Mouse (Mus musculus) T-helper 1 cell (primary cell): ENCODE measurements around the gene B4galnt3.
"Not testable (repeated sequence)": the region's sequence is repeated elsewhere in the genome, so short reads cannot be mapped to it uniquely, and the experiment has no call there.

Experiments
- in situ Hi-C: fragments of 300-600 bp; cut with MboI, MseI; formaldehyde crosslinking; loops from one replicate; pipeline ENCODE4 v1.15.1; 2025; ENCODE audit warnings: high pct_unique_total_duplicates

B4galnt3 gene

DNA sequence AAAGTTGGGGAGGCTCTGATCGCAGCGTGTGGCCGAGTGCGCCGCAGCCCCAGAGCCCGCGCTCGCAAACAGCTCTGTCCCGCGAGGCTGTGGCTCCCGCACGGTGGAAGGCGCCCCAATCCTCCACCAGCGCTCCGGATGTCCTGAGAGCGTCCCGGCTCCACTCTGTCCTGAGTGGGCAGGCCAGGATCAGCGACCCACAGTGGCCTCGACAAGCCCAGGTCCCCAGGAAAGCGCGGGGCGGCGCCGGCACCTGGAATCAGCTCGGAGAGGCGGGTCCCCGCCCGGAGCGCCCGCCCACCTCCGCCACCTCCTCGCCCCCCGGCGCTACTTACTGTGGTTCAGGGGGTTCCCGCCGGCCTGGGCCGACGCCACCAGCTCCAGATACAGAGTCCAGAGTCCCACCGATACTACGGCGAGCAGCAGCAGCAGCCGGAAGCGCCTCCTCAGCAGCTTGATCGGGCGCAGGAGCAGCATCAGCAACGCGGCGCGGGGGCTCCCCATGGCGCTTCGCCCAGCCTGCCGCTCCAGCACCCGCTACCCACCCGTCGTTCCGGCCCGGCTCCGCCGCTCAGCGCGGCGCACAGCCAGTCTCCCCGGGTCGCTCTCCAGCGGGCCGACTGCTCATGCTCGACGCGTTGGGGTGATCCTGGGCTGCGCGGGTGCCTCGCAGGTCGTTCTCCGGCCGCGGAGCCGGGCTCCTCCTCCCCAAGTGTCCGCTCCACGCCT is at the start of gene B4galnt3, which contains the start of gene D330020A13Rik:
Gene B4galnt3 (minus strand): TSS at position 504 of the 729 bp plus-strand sequence.
Gene D330020A13Rik (plus strand): TSS at position 309 of the 729 bp plus-strand sequence.
- in situ Hi-C loops = no loop called here

GRCm38 (mm10) chr6:120343992-120344391 is 49.6 kb upstream of the B4galnt3 start:
- in situ Hi-C loops = loop anchor here (10.0 kb wide), 1 partner anchor 1379 kb away; no protein-coding TSS in a partner anchor

GRCm38 (mm10) chr6:120332351-120332750 is 38.0 kb upstream of the B4galnt3 start:
- in situ Hi-C loops = no loop called here

DNA sequence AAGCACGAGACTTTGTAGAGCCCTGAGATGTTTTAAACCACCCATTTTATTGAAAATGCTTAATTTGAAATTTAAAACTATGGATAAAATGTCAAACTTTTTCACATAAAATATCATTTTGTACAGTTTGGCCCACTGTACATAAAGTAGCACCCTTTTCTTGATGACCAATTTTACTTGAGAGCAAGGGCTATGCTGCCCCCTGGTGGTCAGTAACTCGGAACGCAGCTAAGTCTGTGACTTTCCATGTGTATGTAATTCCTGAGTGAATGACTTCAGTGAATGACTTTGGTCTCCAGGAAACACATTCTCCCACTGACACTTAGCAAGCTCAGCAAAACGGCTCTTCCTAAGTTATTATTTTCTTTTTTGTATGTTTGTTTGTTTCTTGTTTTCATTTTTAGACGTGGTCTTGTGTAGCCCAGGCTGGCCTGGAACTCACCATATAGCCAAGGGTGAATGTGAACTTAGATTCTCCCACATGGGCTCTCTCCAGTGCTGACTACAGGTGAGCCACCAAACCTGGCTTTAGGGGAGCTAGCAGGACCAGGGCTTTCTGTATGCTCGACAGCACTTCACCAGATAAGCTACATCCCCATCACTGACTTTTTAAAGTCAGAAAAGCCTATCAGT is 30.1 kb upstream of the B4galnt3 start:
- in situ Hi-C loops = no loop called here

DNA sequence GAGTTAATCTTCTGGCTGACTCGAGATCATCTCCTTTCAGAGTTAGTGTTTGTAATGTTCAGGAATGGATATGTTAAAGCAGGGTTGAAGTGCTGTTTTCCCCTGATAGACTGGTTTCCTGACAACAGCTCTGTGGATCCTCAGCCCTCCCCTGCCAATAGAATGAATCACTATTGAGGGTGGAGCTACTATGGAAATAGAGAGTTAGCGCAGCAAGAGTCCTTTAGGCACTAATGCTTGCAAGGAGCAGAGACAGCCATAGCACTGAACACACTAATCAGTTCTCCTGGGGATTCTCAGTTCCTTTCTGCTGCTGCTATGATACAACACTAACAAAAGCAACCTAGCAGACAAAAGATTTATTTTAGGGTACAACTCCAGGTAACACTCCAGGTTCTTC is 26.0 kb upstream of the B4galnt3 start:
- in situ Hi-C loops = no loop called here

DNA sequence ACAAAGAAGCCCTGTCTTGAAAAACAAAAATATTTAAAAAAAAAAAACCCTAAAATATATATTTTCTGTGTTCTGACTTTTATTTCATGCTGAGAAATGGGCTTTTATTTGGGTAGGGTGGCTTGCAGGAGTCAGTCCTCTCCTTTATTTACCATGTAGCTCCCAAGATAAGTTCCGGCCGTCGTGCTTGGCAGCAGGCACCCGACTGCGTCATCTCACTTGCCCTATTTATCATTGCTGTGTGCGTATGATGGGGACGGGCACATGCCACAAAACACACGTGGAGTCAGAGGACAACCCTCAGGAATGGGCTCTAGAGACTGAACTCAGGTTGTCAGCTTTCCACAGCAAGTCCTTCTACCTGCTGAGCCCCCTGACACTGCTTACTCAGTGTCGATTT is 24.8 kb upstream of the B4galnt3 start:
- in situ Hi-C loops = no loop called here

DNA sequence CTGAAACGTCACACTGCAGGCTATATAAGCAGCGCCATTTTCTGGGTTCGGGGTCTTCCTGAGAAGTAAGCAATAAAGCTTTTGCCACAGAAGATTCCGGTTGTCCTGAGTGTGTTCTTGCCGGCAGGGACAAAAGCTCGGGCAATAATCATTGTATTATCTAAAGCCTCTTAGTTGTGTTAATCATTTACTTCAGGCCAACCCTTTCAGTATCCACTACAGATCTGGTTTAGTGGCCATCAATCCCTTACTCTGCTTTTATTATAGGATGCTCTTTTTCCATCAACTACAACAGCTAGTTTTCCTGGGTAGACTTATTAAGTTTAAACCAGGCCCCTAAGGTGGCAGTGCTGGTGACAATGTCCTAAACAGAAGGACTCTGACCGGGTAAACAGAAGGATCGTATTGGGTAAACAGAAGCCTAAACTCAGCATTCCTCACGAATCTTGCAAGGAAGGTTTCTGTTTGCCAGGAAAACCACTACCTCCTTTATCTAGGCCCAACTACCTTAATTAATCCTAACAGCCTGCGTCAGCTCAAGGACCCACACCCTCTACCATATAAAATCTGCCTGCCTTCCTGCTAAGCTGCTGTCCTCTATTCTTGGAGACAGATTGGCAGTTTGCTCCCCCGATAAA is 24.1 kb upstream of the B4galnt3 start:
- in situ Hi-C loops = no loop called here

GRCm38 (mm10) chr6:120312443-120312842 is 18.1 kb upstream of the B4galnt3 start:
- in situ Hi-C loops = no loop called here

DNA sequence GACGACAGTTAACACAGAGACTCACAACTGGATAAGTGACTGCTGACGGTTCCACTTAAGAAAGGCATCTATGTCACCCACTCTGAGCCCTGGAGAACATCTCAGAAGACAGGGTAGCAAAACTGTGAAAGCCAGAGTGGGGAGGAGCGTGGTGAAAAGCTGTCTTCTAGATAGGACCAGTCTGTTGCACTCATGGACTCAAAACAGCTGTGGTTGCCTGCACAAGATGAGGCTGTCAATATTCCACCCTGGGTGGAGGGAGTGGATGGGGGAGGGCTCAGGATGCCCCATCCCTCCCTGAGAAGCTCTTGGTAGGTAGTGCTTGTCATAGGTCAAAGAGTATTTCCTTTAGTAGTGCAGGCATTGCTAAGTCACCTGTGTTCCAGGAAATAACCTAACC is 15.4 kb upstream of the B4galnt3 start:
- in situ Hi-C loops = no loop called here

DNA sequence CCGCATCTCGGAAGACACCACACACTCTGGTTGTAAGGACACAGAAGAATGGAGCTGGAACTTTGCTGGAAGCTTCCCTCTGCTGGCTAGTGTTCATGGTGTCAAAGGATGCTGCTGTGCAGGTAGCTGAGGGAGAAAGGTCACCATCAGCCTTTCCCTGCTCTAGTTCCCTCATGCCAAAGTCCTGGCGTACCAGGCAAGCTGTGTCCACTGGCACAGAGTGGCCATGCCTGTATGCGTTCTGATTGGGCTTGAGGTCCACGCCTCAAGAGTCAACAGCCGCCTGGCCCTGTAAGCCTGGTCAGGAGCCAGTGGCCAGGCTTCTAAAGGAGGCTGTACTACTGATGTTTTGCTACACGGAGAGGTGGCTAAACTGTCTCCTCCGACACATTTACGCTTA is 15.0 kb upstream of the B4galnt3 start:
- in situ Hi-C loops = no loop called here

GRCm38 (mm10) chr6:120306859-120307594 is 12.7 kb upstream of the B4galnt3 start:
- in situ Hi-C loops = no loop called here

DNA sequence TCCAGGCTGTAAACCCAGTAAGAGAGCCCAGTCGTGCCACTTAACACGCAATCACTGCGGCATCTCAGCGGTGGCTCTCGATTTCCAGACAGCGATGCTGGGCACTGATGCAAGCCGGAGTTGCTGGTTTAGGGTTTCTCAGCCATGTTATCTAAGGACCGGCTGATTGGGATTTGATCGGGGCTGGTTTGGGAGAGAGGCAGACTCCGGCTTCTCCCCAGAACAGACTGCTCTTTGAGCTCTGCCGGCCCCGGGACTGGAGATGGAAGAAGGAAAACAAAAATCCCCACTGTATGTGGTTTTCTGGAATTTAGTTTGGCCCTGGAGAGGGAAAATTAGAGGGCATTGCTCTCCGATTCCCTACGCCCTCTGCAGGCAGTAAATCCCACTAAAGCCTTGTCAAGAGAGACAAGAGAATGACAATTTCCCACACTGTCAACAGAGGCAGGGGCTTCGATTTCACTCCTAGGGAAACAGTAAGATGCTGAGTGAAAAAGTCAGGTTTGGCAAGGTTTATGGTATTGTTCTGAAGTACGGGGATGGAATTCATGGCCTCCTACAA is 8.5 kb upstream of the B4galnt3 start:
- in situ Hi-C loops = loop anchor here (5.0 kb wide), 1 partner anchor 81 kb away; no protein-coding TSS in a partner anchor

DNA sequence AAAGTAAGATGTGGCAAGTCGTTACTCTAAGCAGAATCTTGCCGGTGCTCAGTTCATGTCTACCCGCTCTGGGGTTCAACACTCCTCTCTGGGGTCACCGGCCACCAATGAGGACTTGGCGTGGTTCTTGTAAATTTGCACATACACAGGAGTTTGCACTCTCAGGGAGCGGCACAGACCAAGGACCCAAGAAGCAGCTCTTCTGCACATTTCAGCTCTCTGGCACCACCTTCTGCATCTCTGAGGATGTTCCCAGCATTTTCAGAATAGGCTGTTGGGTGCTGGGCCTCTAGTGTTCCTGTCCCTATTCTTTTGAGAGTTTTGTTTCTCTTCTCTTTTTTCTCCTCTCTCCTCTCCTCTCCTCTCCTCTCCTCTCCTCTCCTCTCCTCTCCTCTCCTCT is 6.8 kb upstream of the B4galnt3 start:
- in situ Hi-C loops = loop anchor here (5.0 kb wide), 1 partner anchor 79 kb away; no protein-coding TSS in a partner anchor

GRCm38 (mm10) chr6:120296589-120296988 is 2.2 kb upstream of the B4galnt3 start:
- in situ Hi-C loops = not testable (repeated sequence)

DNA sequence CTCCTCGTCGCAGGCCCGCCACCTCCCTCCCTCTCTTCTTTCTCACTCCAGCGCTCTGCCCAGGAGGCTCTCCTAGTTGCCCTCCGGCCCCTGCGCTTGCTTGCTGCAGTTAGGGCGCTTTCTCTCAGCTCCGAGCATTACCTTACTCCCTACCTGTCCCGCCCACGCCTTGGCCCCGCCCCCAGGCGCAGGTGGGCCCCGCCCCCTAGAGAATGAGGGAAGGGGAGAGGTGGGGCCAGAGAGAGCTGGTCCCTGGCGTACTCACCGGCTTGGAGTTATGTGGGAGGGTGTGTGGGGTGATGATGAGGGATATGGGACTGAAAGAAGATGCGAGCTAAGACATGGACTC is 400 bp upstream of the B4galnt3 start:
- in situ Hi-C loops = no loop called here

DNA sequence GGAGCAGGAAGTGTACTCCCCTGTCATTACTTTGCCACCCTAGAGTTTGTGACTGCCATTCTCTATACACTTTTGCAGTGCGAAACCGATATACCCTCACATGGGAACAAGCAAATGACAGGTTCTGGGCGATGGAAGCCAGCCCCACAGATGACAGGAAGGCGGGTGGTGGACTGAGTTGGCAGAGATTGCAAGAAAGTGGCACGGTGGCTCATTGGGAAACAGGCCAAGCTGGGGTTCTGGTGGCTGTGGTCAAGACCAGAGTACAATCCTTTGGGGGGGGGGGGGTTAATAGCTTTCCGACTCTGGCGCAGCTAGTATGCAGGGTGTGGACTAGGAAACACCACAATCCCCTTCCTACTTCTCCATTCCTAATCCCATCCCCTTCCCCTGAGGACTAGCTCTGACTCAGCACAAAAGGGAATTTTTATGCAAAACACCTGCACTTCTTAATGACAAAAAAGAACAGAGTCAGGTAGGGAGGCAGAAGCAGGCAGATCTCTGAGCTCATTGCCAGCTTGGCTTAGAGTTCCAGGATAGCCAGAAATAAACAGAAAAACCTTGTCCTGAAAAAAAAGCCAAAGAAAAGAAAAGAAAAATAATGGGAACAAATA is 2.9 kb downstream of the B4galnt3 start:
- in situ Hi-C loops = no loop called here

DNA sequence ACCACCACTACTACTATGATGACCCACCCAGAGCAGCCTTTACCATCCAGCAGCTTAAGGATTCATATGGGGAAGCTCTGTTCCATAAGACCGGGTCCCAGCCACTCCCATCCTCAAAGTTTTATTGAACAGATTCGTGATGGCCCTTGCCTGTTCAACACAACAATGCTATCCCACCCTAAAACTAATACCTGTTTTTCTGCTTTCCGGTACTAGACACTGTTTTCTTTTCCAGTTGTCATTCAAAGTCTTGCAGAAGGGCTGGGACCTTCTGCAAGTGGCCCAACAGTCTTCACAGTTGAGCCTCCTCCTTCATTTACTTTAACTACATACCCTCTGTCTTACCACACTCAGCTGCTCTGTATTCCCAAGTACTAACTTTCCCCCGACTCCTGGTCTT is 4.9 kb downstream of the B4galnt3 start:
- in situ Hi-C loops = no loop called here

- in situ Hi-C loops = no loop called here
These were observed 5.8 kb downstream of the B4galnt3 start for GRCm38 (mm10) chr6:120288541-120288940.

- in situ Hi-C loops = no loop called here
These were observed 7.1 kb downstream of the B4galnt3 start for GRCm38 (mm10) chr6:120287279-120287678.

GRCm38 (mm10) chr6:120276874-120277449 is 17.4 kb downstream of the B4galnt3 start:
- in situ Hi-C loops = no loop called here

DNA sequence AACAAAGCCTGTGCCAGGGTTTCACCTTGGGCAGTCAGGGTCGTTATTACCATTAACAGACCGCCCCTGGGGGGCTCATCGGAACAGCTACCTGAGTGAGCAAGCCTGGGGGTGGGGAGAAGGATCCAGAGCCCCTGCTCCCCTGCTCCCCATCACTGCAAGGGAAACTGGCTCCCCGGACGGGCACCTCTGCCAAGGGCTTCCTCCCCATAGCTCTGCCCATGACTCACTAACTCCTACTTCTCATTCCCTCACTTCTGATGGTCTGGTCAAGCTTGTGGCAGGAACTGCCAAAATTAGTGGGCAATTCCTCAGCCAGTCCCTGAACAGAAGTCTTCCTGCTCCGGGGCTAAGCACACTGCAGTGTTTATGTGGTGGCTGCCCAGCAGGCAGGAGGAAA is 19.1 kb downstream of the B4galnt3 start:
- in situ Hi-C loops = no loop called here
